Mouse (Mus musculus): ENCODE results near the gene Rffl. TPM values are rescaled to one million over a fixed set of nuclear protein-coding genes. Genes with fewer than 3 reads are reported as not detected.

Gene Rffl
- 19.1 TPM for polyA plus RNA-seq (2017; shearing (Covaris generic))

GRCm38 (mm10) chr11:82871031-82871446 is at the start of gene Rffl:
TSS of gene Rffl (minus strand) at chr11:82871210.

DNA sequence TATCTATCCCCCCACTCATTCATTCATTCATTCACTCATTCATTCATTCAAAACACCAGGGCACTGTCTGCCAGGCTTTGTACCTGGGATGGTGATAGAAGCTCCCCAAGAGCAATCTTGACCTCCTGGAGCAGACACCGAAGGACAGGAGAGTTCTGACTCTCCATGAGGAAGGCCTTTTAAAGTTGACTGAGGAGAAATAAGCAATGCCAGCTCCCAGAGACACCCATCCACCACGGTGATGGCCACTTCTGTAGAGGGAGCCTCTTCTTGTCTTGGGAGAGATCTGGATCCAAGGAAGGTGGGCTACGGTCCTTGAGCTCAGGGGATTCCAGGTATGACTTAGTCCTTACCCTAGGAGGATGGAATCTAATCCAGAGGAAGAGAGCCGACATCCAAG is 39.2 kb upstream of the Rffl start, which contains the start of gene Unc45b:
Unc45b (plus strand) TSS at position 301 of the 400 bp plus-strand sequence.

DNA sequence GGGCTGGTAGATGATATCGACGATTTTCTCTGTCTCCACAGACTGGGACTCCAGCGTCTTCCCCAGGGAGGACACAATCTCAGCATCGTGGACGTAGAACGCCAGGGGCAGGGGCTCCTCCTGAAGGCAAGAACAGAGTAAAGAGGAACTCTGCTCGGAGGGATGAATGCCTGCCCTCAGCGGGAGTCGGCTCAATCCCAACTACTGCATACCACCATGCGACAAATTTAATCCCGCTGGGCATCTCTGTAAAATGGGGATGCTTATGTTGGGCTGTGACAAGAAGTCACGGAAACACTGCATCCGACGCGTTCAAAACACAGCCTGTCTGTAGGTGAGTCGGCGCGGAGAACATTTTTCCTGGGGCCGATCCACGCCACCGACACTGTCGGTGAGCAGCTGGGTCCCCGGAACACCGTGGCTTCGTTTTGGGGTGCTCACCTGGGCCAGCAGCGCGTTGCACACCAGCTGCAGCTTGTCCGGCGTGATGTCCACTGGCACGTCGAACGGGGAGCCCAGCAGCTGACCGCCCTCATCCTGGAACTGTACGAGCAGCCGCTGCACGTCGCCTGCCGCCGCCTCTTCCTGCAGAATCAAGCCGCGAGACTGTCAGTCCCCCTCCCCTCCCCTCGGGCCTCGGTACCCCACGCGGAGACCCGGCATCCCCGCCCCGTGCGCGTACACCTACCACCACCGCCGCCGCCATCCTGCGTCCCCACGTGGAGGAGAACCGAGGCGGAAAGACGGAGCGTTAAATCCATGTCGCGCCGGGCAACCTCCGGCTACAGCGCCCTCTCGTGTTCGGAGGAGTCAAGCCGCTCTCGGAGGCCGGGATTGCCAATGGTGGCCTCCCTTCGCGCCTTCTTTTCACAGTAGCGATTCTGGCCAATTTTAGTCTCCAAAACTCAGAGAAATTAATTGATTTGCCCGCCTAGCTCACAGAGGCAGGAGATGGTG is 36.9 kb upstream of the Rffl start, which contains the start of gene Nle1:
Nle1 (minus strand) TSS at position 761 of the 957 bp plus-strand sequence.

GRCm38 (mm10) chr11:82891936-82892335 is 20.9 kb upstream of the Rffl start, which contains the start of gene Fndc8:
TSS of gene Fndc8 (plus strand) at chr11:82892124.

DNA sequence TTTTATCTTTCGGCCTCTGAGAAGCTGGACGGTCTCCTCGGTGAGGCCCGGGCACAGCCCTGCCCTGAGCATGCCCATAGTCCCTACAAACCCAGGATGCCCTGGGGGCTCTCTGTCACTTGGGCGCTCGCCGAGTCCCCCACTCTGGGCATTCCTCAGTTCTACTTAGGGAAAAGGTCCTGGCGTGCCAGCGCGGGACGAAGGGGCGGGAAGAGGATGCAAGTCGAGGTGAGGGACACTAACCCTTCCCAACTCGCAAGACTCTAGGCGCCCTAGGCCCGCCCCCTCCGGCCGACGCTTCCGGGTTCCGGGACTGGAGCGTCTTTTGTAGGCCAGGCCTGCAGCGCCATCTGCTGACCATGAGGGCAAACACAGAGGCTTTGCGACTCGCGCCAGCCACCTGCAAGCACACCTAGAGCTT is 19.3 kb upstream of the Rffl start, which contains the start of gene Rad51d:
Rad51d (minus strand) TSS at position 273 of the 421 bp plus-strand sequence.

DNA sequence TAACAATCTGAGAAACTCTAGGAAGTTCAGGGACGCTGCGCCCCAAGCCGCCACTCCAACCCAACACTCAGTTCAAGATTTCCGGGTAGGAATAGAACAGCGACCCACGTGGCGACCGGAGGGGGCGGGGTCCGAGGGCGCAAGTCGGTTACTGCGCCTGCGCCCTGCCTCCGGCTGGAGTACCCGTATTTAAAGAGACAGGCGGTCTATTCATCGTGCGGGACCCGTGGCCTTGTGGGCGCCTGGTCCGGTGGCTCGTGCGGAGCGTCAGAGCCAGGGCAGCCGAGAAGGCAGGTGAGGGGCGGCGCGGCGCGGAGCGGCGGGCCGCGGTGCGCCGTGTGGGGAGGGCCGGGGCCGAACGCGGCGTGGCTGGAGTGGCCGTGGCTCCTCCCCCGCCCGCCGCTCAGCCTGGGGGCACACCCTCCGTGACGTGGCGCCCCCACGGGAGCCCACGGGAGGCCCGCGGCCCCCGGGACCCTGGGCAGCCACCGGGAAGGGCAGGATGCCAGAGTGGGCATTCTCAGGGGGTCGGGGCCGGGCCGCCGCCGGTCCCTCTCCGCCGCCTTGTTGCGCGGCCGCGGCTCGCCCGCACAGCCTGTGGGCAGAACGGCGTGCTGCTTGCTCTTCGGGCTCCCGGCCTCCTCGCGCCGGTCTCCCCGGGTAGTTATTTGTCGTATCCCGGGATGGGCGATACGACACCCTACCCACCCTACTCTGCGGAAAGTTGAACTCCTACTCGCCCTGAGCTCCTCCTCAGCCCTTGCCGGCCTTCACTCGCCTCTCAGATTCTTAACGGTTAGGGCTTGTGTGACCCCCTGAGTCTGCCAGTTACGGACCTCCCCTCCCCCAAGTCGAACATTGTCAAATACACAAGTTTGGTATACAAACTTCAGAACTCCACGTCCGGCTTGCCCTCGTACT is 89.8 kb downstream of the Rffl start, which contains the start of gene Lig3:
Lig3 (plus strand) TSS at position 126 of the 921 bp plus-strand sequence.

GRCm38 (mm10) chr11:82763742-82764437 is 107.1 kb downstream of the Rffl start, which contains the start of the genes Cct6b and Zfp830:
TSS of gene Cct6b (minus strand) at chr11:82764321.
TSS of gene Zfp830 (plus strand) at chr11:82764345.

Other genes starting within 250 kb of the Rffl start
- gene Cct6b, start 106.9 kb downstream of the Rffl start, polyA plus RNA-seq (2017; shearing (Covaris generic)), result 0.66 TPM
- 34.0 TPM for gene Zfp830, start 106.9 kb downstream of the Rffl start, polyA plus RNA-seq (2017; shearing (Covaris generic))
- gene Lig3, start 90.1 kb downstream of the Rffl start, polyA plus RNA-seq (2017; shearing (Covaris generic)), result 28.1 TPM
- gene Rad51d, start 19.4 kb upstream of the Rffl start, polyA plus RNA-seq (2017; shearing (Covaris generic)), result 14.7 TPM
- not detected for gene Fndc8, start 20.9 kb upstream of the Rffl start, polyA plus RNA-seq (2017; shearing (Covaris generic))
- 23.6 TPM for gene Nle1, start 37.2 kb upstream of the Rffl start, polyA plus RNA-seq (2017; shearing (Covaris generic))
- not detected for gene Unc45b, start 39.3 kb upstream of the Rffl start, polyA plus RNA-seq (2017; shearing (Covaris generic))
- gene Slfn5, start 80.1 kb upstream of the Rffl start, polyA plus RNA-seq (2017; shearing (Covaris generic)), result 14.2 TPM
- gene Slfn9, start 120.6 kb upstream of the Rffl start, polyA plus RNA-seq (2017; shearing (Covaris generic)), result 2.6 TPM
- gene Slfn8, start 149.6 kb upstream of the Rffl start, polyA plus RNA-seq (2017; shearing (Covaris generic)), result 28.8 TPM
- gene Slfn2, start 193.9 kb upstream of the Rffl start, polyA plus RNA-seq (2017; shearing (Covaris generic)), result 634 TPM
- 98.9 TPM for gene Slfn1, start 245.6 kb upstream of the Rffl start, polyA plus RNA-seq (2017; shearing (Covaris generic))